Mouse (Mus musculus) kidney, embryonic 14.5 days (tissue): ENCODE results near the gene Sult1b1. TPM values are rescaled to one million over a fixed set of nuclear protein-coding genes. Genes with fewer than 3 reads are reported as not detected.
A peak's percentile ranks its signal among the peaks of the same experiment; 100 is the strongest.
"Not testable (repeated sequence)": the region's sequence is repeated elsewhere in the genome, so short reads cannot be mapped to it uniquely, and the experiment has no call there.

Source experiments
- ATAC-seq: fragments of 200-750 bp; cut with Nextera tagmentation; 2 replicates; pipeline ENCODE4 v1.8.0; 2017; ENCODE audit warnings: moderate number of reproducible peaks, mild to moderate bottlenecking, moderate TSS enrichment, moderate library complexity; ENCODE audit not compliant: low FRiP score, low TSS enrichment
- H3K27ac ChIP-seq: fragments of 300-500 bp; sonication (generic); 2 replicates; pipeline ENCODE4 v1.5.1; 2014; ENCODE audit warnings: low read depth, mild to moderate bottlenecking, low read length, moderate library complexity, mixed read lengths
- H3K27me3 ChIP-seq: fragments of 300-500 bp; sonication (generic); 2 replicates; pipeline ENCODE4 v1.6.1; 2014; ENCODE audit warnings: mild to moderate bottlenecking, low read length; ENCODE audit not compliant: control insufficient read depth, insufficient read depth
- H3K36me3 ChIP-seq: fragments of 300-500 bp; sonication (generic); 2 replicates; pipeline ENCODE4 v1.6.1; 2014; ENCODE audit warnings: low read length, mixed read lengths; ENCODE audit not compliant: control insufficient read depth, insufficient read depth
- H3K4me1 ChIP-seq: fragments of 300-500 bp; sonication (generic); 2 replicates; pipeline ENCODE4 v1.6.1; 2014; ENCODE audit warnings: low read length, mixed read lengths; ENCODE audit not compliant: control insufficient read depth, insufficient read depth
- H3K4me2 ChIP-seq: fragments of 300-500 bp; sonication (generic); replicated peaks from 2 replicates; pipeline ENCODE4 v1.6.1; 2014; ENCODE audit warnings: low read depth, mild to moderate bottlenecking, low read length
- H3K4me3 ChIP-seq: fragments of 300-500 bp; sonication (generic); 2 replicates; pipeline ENCODE4 v1.5.1; 2014; ENCODE audit warnings: mild to moderate bottlenecking, low read length
- H3K9ac ChIP-seq: fragments of 300-500 bp; sonication (generic); 2 replicates; pipeline ENCODE4 v1.6.1; 2014; ENCODE audit warnings: low read depth, mild to moderate bottlenecking, low read length, moderate library complexity
- H3K9me3 ChIP-seq: fragments of 300-500 bp; sonication (generic); 2 replicates; pipeline ENCODE4 v1.6.1; 2016; ENCODE audit warnings: low read length; ENCODE audit not compliant: control insufficient read depth
- WGBS: fragments of 180-500 bp; shearing (Covaris S2); extraction: QIAGEN DNeasy Blood & Tissue Kit; methylation state at CpG from one replicate; pipeline ENCODE4 v1.1.7; 2014; 5-methylcytosine and 5-hydroxymethylcytosine counted together
- polyA plus RNA-seq: library from polyadenylated mRNA; unstranded; fragments of >200 nt; fragmentation: Nextera tagmentation; extraction: Ambion mirVana; gene quantifications from 2 replicates; pipeline ENCODE4 v1.2.1, GENCODE M21; 2014

The Sult1b1 gene
- polyA plus RNA-seq, 1 experiment from 2014 or later: 1.6 TPM

DNA sequence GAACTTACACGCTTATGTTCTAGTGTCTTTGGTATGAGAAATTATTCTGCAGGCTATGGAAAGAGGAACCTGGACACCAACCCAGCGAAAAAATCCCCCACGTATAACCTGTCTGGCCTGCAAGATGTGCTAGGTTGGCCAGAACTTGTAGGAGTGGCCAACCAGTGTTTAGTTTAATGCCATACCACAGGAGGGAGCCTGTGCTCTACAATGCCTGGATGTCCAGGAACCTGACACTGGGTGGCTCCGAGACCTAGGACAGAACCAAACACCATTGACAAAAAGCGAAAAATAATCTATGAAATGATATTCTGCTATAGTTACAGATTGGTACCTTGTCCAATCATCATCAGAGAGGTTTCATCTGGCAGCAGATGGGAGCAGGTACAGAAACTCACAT, 22.1 kb upstream of the Sult1b1 start:
- Histone ChIP-seq H3K27ac (no peak overlapping the region), H3K27me3 (no peaks in the 10 kb centered on the region), H3K4me1 (no peaks in the 10 kb centered on the region), H3K36me3 (no peaks in the 10 kb centered on the region), H3K4me2 (no peak overlapping the region), H3K9me3 (no peaks in the 10 kb centered on the region), H3K4me3 (no peak overlapping the region), H3K9ac (no peak overlapping the region)
- WGBS: 74% methylated on average over 5 of the region's 5 CpGs
- ATAC-seq: no peak

GRCm38 (mm10) chr5:87550935-87551334, 12.9 kb upstream of the Sult1b1 start:
- no peaks in the 10 kb centered on the region for H3K9me3 ChIP-seq
- 43% methylated on average over 1 of the region's 1 CpGs for WGBS
- no peak for ATAC-seq

DNA sequence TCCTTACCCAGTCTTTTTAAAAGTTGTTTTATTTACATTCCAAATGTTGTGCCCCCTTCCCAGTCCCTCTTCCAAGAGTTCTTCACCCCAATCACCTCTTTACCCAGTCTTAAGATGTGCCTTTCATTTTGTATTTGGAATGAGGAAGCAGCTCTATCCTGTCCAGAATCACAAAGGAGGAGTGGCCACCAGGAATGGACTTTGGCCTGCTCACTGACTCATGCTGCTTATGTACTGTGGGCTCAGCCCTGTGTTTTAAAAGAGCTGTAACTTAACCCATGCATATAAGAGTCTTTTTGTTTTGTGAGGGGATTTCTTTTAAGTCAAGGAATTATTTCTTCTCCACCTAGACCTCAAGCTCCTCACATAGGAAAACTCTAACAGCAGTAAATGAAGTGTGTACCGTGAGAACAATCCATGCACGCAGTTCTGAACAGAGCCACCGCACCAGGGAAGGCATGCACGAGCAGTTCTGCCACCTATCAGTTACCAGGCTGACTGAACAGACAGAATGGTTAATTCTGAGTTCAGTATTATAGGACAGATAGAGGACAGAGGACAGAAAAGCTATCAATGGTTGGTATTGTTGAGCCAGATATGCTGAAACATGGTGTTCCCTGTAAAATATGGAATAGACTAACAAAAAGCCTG, 1.9 kb downstream of the Sult1b1 start:
- no peak overlapping the region for H3K9ac ChIP-seq
- no peaks in the 10 kb centered on the region for H3K4me1 ChIP-seq
- no peaks in the 10 kb centered on the region for H3K36me3 ChIP-seq
- H3K27ac ChIP-seq: peak overlapping the region; percentile 37; the same call in 1 of the 2 replicates
- no peaks in the 10 kb centered on the region for H3K27me3 ChIP-seq
- ATAC-seq: peak; percentile 91
- H3K4me2 ChIP-seq: no peak overlapping the region
- no peaks in the 10 kb centered on the region for H3K9me3 ChIP-seq
- H3K4me3 ChIP-seq: no peak overlapping the region
- 38% methylated on average over 4 of the region's 4 CpGs for WGBS

More at GRCm38 (mm10) chr5:87550935-87551334, 12.9 kb upstream of the Sult1b1 start:
- H3K27me3 ChIP-seq: no peaks in the 10 kb centered on the region
- H3K4me3 ChIP-seq: no peak overlapping the region
- no peak overlapping the region for H3K27ac ChIP-seq
- no peaks in the 10 kb centered on the region for H3K4me1 ChIP-seq
- no peak overlapping the region for H3K9ac ChIP-seq
- H3K36me3 ChIP-seq: no peaks in the 10 kb centered on the region
- H3K4me2 ChIP-seq: no peak overlapping the region

- Histone ChIP-seq H3K4me3 (no peak overlapping the region), H3K9me3 (no peaks in the 10 kb centered on the region), H3K36me3 (no peaks in the 10 kb centered on the region), H3K27me3 (no peaks in the 10 kb centered on the region), H3K27ac (no peak overlapping the region), H3K4me2 (no peak overlapping the region), H3K4me1 (no peaks in the 10 kb centered on the region), H3K9ac (no peak overlapping the region)
- no peak; the same call in 1 of the 2 replicates for ATAC-seq
- WGBS: 58% methylated on average over 2 of the region's 2 CpGs
These were observed 5.7 kb downstream of the Sult1b1 start for GRCm38 (mm10) chr5:87532288-87532687.

DNA sequence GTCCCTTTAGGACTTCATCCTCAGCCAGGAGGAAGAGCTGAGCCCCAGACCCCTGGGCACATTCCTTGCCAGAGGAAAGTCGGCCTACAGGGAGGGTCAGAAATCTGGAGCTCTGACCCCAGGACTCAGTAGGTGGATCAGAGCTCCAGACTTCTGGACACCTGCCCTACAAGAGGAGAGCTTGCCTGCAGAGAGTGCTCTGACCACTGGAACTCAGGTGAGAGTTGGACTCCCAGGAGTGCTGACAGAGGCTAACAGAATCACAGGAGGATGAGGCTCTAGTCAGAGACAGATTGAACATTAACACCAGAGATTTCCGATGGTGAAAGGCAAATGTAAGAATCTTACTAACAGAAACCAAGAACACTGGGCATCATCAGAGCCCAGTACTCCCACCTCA, 14.4 kb downstream of the Sult1b1 start:
- H3K4me1 ChIP-seq, H3K9ac ChIP-seq, H3K9me3 ChIP-seq, H3K27ac ChIP-seq, H3K27me3 ChIP-seq, H3K4me2 ChIP-seq, ATAC-seq, H3K4me3 ChIP-seq, H3K36me3 ChIP-seq: not testable (repeated sequence)
- WGBS: 83% methylated on average over 2 of the region's 2 CpGs

GRCm38 (mm10) chr5:87505776-87506458, 32.1 kb downstream of the Sult1b1 start:
- H3K4me1 ChIP-seq: no peaks in the 10 kb centered on the region
- no peak overlapping the region for H3K9ac ChIP-seq
- no peaks in the 10 kb centered on the region for H3K27me3 ChIP-seq
- no peak overlapping the region for H3K4me3 ChIP-seq
- H3K36me3 ChIP-seq: no peaks in the 10 kb centered on the region
- no peak overlapping the region for H3K27ac ChIP-seq
- no peak for ATAC-seq
- 65% methylated on average over 4 of the region's 4 CpGs for WGBS
- no peak overlapping the region for H3K4me2 ChIP-seq
- H3K9me3 ChIP-seq: no peaks in the 10 kb centered on the region

DNA sequence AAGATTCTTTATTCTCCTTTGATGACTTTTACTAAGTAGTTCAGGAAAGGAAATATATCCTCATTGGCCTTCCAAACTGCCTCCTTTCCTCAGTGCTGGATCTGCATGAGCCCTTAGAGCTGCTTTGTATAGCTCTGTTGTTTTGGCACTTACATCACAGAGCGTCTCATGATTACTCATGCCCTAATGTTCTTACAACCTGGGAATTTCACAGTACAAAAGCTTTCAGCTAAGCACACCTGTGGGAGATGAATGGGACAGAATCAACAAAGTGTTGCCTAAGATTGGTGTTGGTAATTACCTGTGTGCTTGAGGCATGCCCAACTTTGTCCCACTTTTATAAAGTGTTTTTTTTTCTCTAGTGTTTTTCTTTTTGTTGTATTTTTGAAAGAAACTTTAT, 35.3 kb downstream of the Sult1b1 start:
- H3K36me3 ChIP-seq: no peaks in the 10 kb centered on the region
- H3K4me3 ChIP-seq: no peak overlapping the region
- H3K4me2 ChIP-seq: no peak overlapping the region
- no peak overlapping the region for H3K27ac ChIP-seq
- no peaks in the 10 kb centered on the region for H3K4me1 ChIP-seq
- H3K9ac ChIP-seq: no peak overlapping the region
- whole genome bisulfite sequencing: 62% methylated on average over 1 of the region's 1 CpGs
- no peak for ATAC-seq
- no peaks in the 10 kb centered on the region for H3K27me3 ChIP-seq
- H3K9me3 ChIP-seq: no peaks in the 10 kb centered on the region

DNA sequence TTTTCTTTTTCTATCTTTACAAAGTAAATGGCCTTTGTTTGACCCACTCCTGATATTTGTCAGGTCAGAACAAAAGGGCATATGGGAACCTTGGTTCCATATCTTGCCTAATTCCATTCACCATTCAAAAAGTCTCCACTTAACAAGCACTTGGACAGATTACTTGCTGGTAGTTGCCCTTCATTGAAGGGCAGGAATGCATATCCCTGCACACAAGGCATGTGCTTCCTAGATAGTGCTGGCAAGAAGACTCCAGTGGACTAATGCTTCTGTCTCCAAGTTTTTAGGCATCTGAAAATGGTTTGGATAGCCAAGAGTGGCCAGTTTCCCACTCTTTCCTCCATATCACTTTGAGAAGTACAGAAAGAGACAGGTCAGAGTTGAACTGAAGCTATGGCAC, 38.7 kb downstream of the Sult1b1 start:
- Histone ChIP-seq H3K36me3 (no peaks in the 10 kb centered on the region), H3K27me3 (no peaks in the 10 kb centered on the region), H3K4me2 (no peak overlapping the region), H3K4me1 (no peaks in the 10 kb centered on the region), H3K9me3 (no peaks in the 10 kb centered on the region), H3K4me3 (no peak overlapping the region), H3K9ac (no peak overlapping the region), H3K27ac (no peak overlapping the region)
- no peak for ATAC-seq

GRCm38 (mm10) chr5:87498936-87499335, 39.1 kb downstream of the Sult1b1 start:
- Histone ChIP-seq H3K4me1 (no peaks in the 10 kb centered on the region), H3K27ac (no peak overlapping the region), H3K9ac (no peak overlapping the region), H3K4me3 (no peak overlapping the region), H3K27me3 (no peaks in the 10 kb centered on the region), H3K4me2 (no peak overlapping the region), H3K36me3 (no peaks in the 10 kb centered on the region), H3K9me3 (no peaks in the 10 kb centered on the region)
- ATAC-seq: no peak
